Mouse (Mus musculus): ENCODE data around the gene Exph5. TPM values are rescaled to one million over a fixed set of nuclear protein-coding genes. Genes with fewer than 3 reads are reported as not detected.
A peak's percentile ranks its signal among the peaks of the same experiment; 100 is the strongest.

Exph5 gene
- total RNA-seq (2021) = 1 to 10 TPM in 1 of 2 experiments, under 1 TPM in 1; 0.42 to 1.6 TPM
- long read RNA-seq, experiment 1 = 0 reads
- long read RNA-seq, experiment 2 = 0 reads

DNA sequence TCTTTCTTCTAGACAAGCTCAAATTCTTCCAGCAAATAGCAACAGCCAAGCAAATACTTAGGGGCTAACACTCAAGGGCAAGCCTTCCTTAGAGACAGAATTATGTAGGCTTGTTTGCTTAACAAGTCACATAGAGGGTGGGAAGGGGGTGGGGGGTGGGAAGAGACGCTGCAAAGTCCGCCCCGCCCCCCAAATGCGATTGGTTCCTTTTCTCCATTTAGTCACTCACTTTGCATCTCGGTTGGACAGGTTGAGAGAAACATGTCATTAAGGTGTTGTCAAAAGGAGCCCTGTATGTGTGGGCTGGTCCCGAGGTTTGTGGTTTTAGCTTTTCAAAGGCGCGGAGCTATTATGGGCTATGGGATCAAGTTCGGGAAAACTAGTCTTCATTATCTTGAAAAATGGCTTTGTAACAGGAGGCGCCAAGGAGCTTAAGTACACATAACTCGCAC is at the start of gene Exph5:
Gene Exph5 (plus strand): TSS at position 402 of the 452 bp plus-strand sequence.
- intact Hi-C loops (cut with DNase I) = no loop called here

DNA sequence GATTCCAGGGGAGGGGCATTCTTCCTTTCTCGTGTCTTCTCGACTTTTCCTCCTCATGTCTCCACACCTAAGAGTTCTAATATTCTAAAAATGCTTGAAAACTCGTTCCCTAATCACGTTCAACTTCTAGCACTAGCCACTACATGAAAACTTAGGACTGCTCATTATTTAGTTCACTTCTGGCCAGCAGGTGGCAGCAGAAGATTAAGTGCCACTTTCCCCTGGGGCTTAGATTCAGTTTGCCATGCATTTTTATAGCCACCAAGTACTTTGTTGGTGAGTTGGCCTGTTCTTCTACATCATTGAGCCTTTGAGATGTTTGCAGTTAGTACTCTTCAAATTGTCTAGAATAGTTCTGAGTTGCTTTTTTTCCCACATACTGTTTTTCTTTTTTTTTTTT is 47.1 kb upstream of the Exph5 start:
- intact Hi-C loops (cut with DNase I) = loop anchor here (2.0 kb wide), 1 partner anchor 144 kb away; no protein-coding TSS in a partner anchor
- DNase-seq = peak; percentile 35 to 60

More for the DNA sequence above, at the start of gene Exph5:
- no peak for DNase-seq

DNA sequence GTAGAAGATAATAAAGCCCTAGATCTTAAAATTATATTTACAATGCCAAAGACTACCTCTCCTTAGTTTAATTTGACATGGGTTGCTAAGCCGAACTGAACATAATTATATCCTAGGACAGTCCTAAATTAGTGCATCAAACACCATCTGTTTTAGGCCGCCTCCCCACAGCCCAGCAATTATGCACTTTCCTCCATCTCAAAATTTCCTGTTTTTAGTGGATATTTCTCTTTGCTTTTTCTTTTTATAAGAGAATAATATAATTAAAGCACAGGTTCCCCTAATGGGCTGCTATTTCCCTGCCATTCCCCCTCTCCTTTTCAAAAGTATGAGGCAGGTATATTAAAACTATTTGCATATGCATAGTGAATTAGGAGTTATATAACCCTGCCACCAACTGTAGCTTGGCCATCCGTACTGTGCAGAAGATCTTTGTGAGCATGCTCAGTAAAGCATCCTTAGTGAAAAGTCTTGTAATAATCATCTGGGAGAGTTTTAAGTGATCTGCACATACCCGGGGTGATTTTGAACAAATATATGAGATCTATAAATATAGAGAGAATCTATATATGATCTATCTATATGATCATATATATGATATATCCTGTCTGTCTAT is 44.7 kb upstream of the Exph5 start:
- no peak for DNase-seq
- intact Hi-C loops (cut with DNase I) = no loop called here

DNA sequence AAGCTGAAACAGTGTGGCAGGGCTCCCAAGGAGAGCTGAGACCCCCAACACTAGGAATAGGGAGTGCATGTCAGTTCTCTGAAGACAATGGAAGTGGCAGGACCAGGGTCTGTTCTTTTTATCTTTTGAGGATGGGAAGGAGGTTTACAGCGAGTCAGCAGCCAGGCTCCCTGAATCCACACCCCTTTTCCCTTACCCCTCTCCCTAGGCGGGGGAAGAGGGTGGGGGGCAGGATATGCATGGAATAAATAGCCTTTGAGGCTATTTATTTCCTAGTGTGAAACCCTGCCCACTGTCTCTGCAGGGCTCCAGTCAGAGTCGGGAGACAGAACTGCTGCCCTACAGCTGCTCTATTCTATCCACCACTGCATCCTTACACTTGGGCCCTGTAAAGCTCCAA is 43.7 kb upstream of the Exph5 start:
- intact Hi-C loops (cut with DNase I) = no loop called here
- DNase-seq = no peak

DNA sequence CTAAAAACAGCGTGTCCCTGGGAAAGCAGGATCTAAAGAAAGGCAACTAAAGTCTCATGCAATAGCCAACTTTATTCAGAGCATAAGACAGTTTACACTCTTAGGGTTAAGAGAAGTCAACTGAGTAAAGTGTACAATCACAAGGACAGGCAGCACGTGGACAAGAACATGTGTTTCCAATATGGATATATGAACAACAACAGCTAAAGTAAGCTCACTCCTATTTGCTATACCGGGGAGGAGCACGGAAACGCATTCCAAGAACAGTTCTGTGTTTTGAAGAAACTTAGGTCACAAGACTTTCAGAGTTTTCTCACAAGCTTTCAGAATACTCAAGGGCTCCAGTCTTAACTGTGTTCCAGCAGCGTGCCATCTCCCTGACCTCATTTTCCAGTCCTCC is 43.3 kb upstream of the Exph5 start:
- intact Hi-C loops (cut with DNase I) = no loop called here
- no peak for DNase-seq

DNA sequence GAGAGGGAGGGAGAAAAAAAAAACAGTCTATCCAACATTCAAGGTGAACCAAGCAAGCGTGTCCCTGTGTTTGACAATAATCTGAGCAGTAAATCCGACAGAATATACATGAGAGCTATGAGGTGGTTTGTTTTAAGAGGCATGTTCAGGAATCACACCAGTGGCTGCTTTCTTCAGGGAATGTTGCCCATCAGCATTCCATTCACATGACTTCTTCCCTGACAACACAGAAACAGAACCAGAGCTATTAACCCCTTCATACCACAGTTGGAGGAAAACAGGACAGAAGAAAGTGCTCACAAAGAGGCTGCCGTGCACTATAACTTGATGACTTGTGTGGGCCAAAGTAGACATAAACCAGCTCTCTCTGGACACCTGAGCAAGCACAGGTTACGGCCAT is 37.1 kb upstream of the Exph5 start:
- intact Hi-C loops (cut with DNase I) = no loop called here

DNA sequence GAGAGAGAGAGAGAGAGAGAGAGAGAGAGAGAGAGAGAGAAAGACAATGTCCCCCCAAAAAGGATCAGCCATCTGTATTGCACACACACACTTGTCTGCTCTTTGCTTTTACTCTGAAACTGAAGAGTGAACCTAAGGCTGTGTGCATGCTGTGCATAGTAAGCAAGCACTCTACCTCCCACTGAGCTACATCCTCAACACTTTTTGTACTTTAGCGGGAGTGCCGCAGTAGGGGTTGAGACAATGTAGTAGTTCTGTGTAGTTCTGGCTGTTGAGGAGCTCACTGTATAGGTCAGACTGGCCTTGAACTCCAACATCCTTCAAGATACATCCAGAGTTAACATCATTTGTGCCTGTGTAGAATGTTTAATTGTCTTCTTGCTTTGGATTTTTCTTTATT is 35.9 kb upstream of the Exph5 start:
- DNase-seq = no peak
- intact Hi-C loops (cut with DNase I) = no loop called here

More for the DNA sequence above, 37.1 kb upstream of the Exph5 start:
- DNase-seq = no peak

DNA sequence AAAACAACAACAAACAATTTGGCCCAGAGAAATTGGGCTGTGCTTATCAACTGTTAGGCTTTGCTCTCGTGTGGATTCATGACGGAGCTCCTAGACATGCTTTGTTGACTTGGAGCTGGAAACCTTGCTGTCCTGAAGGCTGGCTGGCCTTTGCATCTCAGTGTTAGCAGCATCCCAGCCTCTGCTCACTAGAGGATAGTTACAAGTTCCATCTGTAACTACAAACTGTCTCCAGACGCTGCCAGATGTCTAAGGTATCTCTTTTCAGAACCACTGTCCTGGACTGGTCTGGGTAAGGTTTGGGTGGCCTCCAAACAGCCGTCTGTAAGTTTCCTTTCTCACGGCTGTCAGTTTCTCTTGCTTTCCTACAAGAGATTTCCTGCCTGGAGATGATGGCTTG is 33.4 kb upstream of the Exph5 start:
- DNase-seq = no peak
- intact Hi-C loops (cut with DNase I) = no loop called here

DNA sequence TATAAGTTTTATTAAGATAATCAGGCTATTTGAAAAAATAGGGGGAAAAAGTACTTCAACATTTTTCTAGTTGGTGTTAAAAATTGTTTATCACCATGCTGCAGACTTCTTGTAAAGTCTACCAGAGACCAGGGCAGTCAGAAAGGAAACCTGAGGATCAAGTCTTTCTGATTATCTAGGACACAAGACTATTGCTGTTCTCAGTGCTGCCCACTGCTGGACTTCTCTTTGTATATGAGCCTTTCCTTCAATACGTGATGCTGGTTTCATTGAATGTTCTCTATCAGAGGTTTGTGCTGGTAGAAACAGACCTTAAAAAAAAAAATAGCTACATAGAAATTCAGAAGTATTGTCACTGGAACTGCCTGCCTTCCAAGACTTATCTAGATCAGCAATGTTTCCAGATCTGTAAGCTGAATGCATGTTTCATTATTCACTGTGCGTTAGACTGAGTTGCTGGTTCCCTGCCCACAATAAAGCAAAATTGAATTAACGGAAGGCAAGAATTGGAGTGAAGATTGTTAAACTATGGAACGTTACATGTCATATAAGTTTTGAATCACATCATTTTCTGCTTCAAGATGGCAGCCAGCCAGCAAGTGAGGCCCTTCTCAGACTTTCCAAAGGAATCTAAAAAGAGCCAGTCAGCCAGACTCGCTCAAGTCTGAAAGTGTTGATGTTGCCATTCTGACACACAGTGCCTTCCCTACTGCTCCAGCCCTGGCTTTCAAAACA is 32.6 kb upstream of the Exph5 start:
- intact Hi-C loops (cut with DNase I) = no loop called here
- DNase-seq = no peak

DNA sequence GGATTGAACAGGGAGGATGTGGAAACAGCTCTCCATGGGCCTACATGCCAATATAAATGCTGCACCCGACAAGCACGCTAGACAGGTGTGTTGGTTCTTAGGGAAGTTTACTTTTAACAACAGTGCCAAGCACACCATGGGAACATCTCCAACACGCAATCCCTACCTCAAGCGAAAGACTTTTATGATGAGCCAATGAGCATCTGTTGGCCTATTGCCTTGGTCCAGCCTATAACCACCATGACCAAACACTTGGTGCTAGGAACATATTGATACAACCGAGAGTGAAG is 32.1 kb upstream of the Exph5 start:
- intact Hi-C loops (cut with DNase I) = no loop called here
- no peak for DNase-seq

DNA sequence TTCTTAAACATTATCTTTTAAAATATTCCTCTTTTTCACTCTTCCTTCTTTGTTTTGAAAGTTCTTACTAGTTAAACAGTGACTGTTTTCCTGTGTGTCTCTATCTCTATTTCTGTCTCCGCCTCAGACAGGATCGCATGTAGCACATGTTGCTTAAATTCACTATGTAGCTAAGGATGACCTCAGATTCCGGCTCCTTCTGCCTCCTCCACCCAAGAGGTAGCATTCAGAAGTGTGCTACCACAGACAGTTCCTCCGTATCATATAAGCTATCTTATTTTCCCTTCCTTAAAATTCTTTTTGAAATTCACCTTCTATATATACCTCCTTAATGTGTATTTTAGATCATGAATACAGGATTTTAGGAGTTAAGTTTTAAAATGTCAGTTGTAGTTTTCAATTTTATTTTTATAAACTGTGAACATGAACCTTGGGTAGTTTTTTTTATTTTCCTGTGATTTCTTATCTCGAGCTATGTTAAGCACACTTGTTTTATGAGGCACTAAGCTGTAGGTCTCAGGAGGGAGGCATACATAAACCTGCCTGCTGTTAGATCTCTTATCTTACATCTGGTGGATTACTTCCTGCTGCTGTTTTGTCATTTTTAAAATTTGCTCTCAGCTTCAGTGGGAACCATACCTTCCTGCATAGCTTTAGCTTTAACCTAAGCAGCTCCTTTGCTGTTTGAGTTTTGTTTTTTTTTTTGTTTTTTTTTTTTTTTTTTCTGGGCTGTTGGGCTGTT is 30.0 kb upstream of the Exph5 start:
- intact Hi-C loops (cut with DNase I) = no loop called here
- no peak for DNase-seq

DNA sequence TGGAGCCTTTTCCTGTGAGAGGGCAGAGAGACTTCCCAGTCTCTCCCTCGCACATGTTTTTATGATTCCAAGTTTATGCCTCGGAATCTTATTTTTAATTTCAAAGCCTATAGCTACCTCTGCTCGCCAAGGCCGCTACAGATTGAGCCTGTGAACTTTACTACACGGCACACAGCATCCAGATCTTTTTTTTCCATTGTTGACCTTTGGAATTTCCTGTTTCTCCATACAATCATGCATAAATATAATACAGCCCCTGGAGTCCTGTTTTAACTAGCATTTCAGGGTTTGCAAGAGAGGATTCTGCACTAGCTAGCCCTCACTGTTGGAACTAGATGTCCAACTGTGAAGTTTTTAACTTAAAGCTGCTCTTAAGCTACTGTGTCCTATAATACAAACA is 29.3 kb upstream of the Exph5 start:
- no peak for DNase-seq
- intact Hi-C loops (cut with DNase I) = no loop called here

DNA sequence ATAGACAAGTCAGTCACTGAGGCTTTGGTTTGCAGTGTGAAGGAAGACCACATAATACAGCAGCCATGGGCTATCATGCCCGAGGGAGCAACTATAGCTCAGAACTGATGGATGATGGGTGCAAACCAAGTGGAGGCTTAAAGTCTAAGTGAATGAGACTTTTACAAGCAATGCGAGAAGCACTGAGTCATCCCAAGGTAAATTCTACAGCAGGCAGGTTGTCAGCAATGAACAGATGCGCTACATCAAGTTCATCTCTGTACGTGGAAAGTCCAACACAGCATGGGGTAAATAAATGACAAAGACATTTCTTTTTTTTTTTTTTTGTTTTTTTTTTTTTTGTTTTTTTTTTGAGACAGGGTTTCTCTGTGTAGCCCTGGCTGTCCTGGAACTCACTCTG is 28.8 kb upstream of the Exph5 start:
- intact Hi-C loops (cut with DNase I) = no loop called here
- no peak for DNase-seq

DNA sequence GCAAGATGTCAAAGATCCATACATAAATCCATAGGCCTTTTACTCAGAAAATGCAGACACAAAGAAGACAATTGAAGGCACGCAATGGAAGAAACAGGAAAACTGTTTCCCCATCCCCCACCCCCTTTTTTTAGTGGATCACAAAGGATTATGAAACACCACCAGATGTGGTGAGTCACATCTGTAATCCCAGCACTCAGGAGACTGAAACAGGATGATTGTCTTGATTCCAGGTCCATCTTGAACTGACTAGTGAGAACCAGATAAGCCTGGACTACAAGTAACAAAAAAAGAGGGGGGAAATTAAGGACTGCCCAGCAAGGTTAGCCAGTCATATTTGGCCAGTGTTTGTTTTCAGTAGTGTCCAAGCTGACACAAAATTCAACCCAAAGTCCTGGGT is 25.1 kb upstream of the Exph5 start:
- intact Hi-C loops (cut with DNase I) = no loop called here
- no peak for DNase-seq

DNA sequence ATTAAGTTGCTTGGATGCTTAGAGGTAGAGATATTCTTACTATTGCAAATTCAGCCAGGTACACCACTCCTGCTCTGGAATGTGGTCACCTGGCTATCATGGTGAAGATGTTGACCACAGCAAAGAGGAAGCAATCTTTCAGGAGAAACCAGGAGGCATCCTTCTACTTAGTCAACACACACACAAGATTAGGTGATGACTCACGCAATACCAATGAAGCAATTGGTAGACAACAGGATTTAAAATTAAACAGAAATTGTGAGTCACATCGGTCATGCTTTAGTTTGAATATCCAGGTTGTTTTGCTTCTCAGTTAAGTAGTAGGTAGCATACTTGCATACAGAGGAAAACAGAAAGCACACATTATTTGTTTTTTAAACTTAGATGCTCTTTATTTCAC is 22.5 kb upstream of the Exph5 start:
- DNase-seq = no peak
- intact Hi-C loops (cut with DNase I) = no loop called here

DNA sequence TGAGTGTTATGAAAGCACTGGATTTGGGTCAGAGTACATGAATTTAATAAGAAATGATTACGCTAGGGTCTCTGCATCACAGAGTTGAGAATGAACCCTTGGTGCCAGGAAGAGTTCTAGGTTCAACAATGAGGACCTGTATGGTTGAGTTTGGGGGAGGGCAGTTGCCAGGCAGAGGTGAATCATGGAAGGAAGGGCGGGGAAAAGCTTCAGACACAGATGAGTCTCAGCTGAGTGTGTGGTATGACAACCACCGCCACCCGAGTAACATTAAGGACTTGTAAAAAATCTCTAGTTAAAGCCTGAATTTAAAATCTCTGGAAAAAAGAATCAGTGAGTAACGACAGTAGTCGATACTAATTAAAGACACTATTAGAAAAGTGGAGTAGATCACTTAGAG is 14.7 kb upstream of the Exph5 start:
- no peak for DNase-seq
- intact Hi-C loops (cut with DNase I) = no loop called here

DNA sequence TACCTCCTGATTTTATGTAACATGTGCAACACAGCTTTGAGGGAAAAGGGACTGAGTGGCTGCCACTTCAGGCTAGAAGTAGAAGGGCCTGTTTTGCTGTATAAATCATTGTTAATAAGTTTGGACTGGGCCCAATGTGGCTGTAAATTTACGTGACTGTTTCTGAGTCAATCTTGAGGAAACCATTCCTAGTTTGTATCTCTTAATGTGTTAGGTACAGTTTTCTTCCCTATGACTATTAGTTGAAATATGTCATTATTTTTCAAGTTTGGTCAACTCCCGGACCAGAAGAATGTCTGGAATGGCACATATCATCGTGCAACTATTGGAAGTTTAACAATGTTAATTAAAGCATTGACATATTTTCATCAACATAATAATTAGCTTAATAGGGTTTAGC is 11.5 kb upstream of the Exph5 start:
- no peak for DNase-seq
- intact Hi-C loops (cut with DNase I) = no loop called here

DNA sequence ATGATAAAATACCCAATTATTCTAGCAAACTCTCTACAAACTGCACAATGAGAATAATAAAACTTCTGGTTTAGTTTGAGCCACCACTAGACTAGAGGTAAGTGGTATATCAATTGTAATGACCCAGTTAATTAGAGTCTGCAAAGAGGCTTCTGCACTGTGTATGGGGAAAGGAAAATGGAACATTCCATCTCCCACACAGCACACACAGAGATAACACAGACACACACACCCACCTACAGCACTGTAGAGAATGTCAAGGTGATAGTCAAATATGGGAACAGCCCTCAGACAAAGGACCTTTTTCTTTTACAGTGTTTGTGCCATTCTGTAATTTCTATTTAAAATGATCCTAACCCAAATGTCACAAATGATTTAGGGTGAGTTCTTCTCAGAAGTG is 8.6 kb upstream of the Exph5 start:
- DNase-seq = no peak
- intact Hi-C loops (cut with DNase I) = no loop called here

DNA sequence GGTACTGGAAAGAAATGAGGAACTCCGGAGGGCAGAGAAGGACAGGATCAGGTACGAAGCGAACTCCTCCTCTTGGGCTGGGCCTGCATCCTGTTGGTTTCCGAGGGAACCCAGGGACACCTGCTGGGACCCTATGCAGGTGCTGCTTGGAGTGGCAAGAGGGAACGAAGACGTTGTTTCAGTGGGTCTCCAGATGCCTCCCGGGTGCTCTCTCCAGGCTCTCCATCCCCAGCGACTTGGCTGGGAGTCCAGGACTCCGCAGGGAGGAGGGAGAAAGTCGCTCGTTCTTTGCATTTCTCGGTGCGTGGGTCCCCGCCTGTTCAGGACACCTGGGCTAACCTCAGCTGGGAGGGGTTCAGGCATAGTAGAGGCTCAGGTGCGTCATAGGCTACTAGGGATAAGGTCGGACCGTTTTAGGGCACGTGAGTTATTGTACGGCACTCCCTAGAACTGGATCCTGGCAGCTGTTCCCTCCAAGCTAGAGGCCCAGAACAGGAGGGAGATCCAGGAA is 386 bp downstream of the Exph5 start:
- no peak for DNase-seq
- intact Hi-C loops (cut with DNase I) = no loop called here

DNA sequence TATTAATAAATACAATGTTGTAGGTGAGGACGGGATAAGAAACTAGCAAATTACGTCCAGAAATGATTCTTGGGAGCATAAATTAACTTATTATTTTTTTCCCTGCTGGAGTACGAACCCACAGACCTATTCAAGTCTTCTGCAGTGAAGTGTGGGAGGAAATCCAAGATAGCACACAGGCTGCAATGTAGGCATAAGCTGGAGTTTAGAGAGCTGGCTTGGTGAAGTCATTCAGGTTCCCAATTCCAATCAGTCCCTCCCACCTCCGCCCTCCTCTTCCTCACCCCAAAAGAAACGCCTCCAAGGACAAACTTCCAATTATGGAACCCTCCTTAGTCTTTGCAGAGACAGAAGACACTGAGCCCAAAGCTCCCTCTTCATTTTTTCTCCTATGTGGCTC is 945 bp downstream of the Exph5 start:
- intact Hi-C loops (cut with DNase I) = no loop called here
- no peak for DNase-seq

DNA sequence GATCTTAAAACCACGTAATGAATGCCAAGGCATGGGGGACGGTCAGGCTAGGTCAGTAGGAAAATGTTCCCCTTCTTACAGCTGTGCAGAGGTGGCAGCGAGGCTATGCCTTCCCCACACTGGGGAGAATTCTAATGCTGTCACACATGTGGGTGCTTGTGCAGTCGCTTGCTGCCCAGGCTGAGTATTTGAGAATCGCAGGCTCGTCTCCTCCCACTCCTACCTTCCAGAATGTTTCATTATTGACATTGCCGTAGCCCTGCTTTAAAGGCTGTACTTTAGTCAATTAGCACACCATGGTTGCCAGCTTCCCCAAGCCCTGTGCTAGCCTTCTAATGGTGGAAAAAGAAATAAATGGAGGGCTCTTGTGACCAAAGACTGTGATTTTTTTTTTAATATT is 6.4 kb downstream of the Exph5 start:
- DNase-seq = no peak
- intact Hi-C loops (cut with DNase I) = no loop called here

DNA sequence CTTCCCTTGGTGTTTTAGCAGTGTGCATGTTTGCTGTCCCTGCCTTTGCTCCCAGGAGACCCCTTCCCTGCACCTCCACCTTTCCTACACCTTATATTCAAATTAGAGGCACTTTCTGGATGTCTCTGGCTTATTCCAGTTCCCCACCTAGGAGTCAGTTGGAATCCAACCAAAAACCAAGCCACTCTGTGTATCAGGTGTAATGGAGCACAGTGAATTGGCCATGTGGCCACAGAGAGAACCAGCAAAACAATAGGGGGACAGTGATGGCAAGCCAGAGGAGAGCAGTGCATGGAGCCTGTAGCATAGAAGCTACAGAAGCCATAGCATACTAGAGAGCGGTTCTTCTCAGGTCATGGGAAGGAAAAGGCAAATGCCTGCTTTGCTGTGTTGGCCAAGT is 11.5 kb downstream of the Exph5 start:
- no peak for DNase-seq
- intact Hi-C loops (cut with DNase I) = no loop called here

Data from gastrocnemius, postnatal 36 days (tissue).